Mouse (Mus musculus) intestine, postnatal 0 days (tissue): Measurements from ENCODE around the gene Naga. TPM values are rescaled to one million over a fixed set of nuclear protein-coding genes. Genes with fewer than 3 reads are reported as not detected.
A peak's percentile ranks its signal among the peaks of the same experiment; 100 is the strongest.

Experiments used
- ATAC-seq: fragments of 200-750 bp; cut with Nextera tagmentation; 2 replicates; pipeline ENCODE4 v1.8.0; 2017; ENCODE audit warnings: mild to moderate bottlenecking, moderate TSS enrichment, moderate library complexity
- H3K27ac ChIP-seq: fragments of 300-500 bp; sonication (generic); 2 replicates; pipeline ENCODE4 v1.5.1; 2014; ENCODE audit warnings: mild to moderate bottlenecking, low read depth, low read length, moderate library complexity
- H3K27me3 ChIP-seq: fragments of 300-500 bp; sonication (generic); replicated peaks from 2 replicates; pipeline ENCODE4 v1.6.1; 2014; ENCODE audit warnings: low read length, mixed read lengths; ENCODE audit not compliant: control insufficient read depth, insufficient read depth
- H3K36me3 ChIP-seq: fragments of 300-500 bp; sonication (generic); 2 replicates; pipeline ENCODE4 v1.6.1; 2014; ENCODE audit warnings: mild to moderate bottlenecking, moderate library complexity; ENCODE audit not compliant: control insufficient read depth, insufficient read depth
- H3K4me1 ChIP-seq: fragments of 300-500 bp; sonication (generic); replicated peaks from 2 replicates; pipeline ENCODE4 v1.6.1; 2014; ENCODE audit warnings: antibody characterized with exemption, low read length, mixed read lengths; ENCODE audit not compliant: control insufficient read depth, insufficient read depth
- H3K4me2 ChIP-seq: fragments of 300-500 bp; sonication (generic); replicated peaks from 2 replicates; pipeline ENCODE4 v1.6.1; 2014; ENCODE audit warnings: low read depth, mild to moderate bottlenecking, moderate library complexity
- H3K4me3 ChIP-seq: fragments of 300-500 bp; sonication (generic); 2 replicates; pipeline ENCODE4 v1.5.1; 2014; ENCODE audit warnings: low read depth, low read length
- H3K9ac ChIP-seq: fragments of 300-500 bp; sonication (generic); 2 replicates; pipeline ENCODE4 v1.6.1; 2014; ENCODE audit warnings: mild to moderate bottlenecking, low read depth, low read length
- H3K9me3 ChIP-seq: fragments of 300-500 bp; sonication (generic); 2 replicates; pipeline ENCODE4 v1.6.1; 2016; ENCODE audit warnings: mixed run types; ENCODE audit not compliant: control insufficient read depth
- CTCF ChIP-seq: sonication (generic); IDR thresholded peaks from 2 replicates; pipeline ENCODE4 v1.5.1; 2016; ENCODE audit warnings: low read depth, mild to moderate bottlenecking, control low read depth, antibody characterized with exemption, moderate library complexity
- WGBS: fragments of 180-500 bp; shearing (Covaris S2); extraction: QIAGEN DNeasy Blood & Tissue Kit; methylation state at CpG from one replicate; pipeline ENCODE4 v1.1.7; 2014; 5-methylcytosine and 5-hydroxymethylcytosine counted together
- polyA plus RNA-seq: library from polyadenylated mRNA; unstranded; fragments of >200 nt; fragmentation: Nextera tagmentation; extraction: Ambion mirVana; gene quantifications from 2 replicates; pipeline ENCODE4 v1.2.1, GENCODE M21; 2015

The Naga gene
- polyA plus RNA-seq, 1 experiment from 2014 or later, result 1,439 TPM

GRCm38 (mm10) chr15:82341036-82341501 lies 2.3 kb upstream of the Naga start:
- Histone ChIP-seq H3K4me1 (peaks cover 9% of the 10 kb centered on the region; the same call in 1 of the 2 replicates), H3K4me3 (peak overlapping the region; percentile 43), H3K9ac (peak overlapping the region; percentile 71), H3K27ac (peak overlapping the region; percentile 94), H3K9me3 (no peaks in the 10 kb centered on the region), H3K4me2 (peak overlapping the region; percentile 78), H3K36me3 (peaks cover 8% of the 10 kb centered on the region), H3K27me3 (no peaks in the 10 kb centered on the region)
- ATAC-seq, result no peak
- WGBS, result under 1% methylated on average over 40 of the region's 40 CpGs
- peak; percentile 34 for TF ChIP-seq CTCF

- H3K4me2 ChIP-seq, result peak overlapping the region; percentile 78
- WGBS, result 38% methylated on average over 21 of the region's 21 CpGs
- H3K9me3 ChIP-seq, result no peaks in the 10 kb centered on the region
- ATAC-seq, result no peak
- TF ChIP-seq CTCF, result no peak
- peaks cover 14% of the 10 kb centered on the region for H3K36me3 ChIP-seq
- no peaks in the 10 kb centered on the region for H3K27me3 ChIP-seq
- peak overlapping the region; percentile 94 for H3K27ac ChIP-seq
- peak overlapping the region; percentile 71 for H3K9ac ChIP-seq
- peaks cover 9% of the 10 kb centered on the region; the same call in 1 of the 2 replicates for H3K4me1 ChIP-seq
- H3K4me3 ChIP-seq, result peak overlapping the region; percentile 43
These were observed 1.8 kb upstream of the Naga start for GRCm38 (mm10) chr15:82340414-82341035.

GRCm38 (mm10) chr15:82339634-82340254 lies 1.0 kb upstream of the Naga start:
- H3K4me1 ChIP-seq, result peaks cover 9% of the 10 kb centered on the region; the same call in 1 of the 2 replicates
- no peaks in the 10 kb centered on the region for H3K9me3 ChIP-seq
- peak overlapping the region; percentile 78; the same call in 1 of the 2 replicates for H3K4me2 ChIP-seq
- no peak for TF ChIP-seq CTCF
- H3K27me3 ChIP-seq, result no peaks in the 10 kb centered on the region
- no peak for ATAC-seq
- H3K9ac ChIP-seq, result no peak overlapping the region
- H3K27ac ChIP-seq, result 0 out of 2 replicates have a peak overlapping the region, but pooled peaks have one; percentile 94
- H3K36me3 ChIP-seq, result peaks cover 22% of the 10 kb centered on the region
- H3K4me3 ChIP-seq, result no peak overlapping the region
- 49% methylated on average over 8 of the region's 8 CpGs for WGBS

DNA sequence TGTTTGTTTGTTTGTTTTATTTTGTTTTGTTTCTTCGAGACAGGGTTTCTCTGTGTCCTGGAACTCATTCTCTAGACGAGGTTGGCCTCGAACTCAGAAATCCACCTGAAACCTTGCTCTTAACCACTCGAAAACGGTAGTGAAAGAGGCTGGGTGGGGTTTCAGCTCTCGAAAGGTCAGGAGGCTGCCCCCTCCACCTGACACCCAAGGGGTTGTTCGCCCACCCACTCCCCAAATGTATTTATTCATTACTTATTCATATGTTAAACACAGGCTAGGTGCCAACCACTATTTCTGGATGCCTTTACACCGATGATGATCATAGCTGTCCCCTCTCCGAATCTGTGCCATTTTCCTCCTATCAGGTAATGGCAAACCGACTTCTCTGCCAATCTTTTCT lies 425 bp upstream of the Naga start:
- H3K27me3 ChIP-seq, result no peaks in the 10 kb centered on the region
- TF ChIP-seq CTCF, result no peak
- no peak for ATAC-seq
- peak overlapping the region; percentile 70 for H3K4me2 ChIP-seq
- H3K27ac ChIP-seq, result peak overlapping the region; percentile 88; the same call in 1 of the 2 replicates
- H3K9me3 ChIP-seq, result no peaks in the 10 kb centered on the region
- peaks cover 9% of the 10 kb centered on the region; the same call in 1 of the 2 replicates for H3K4me1 ChIP-seq
- peaks cover 28% of the 10 kb centered on the region for H3K36me3 ChIP-seq
- H3K9ac ChIP-seq, result 0 out of 2 replicates have a peak overlapping the region, but pooled peaks have one; percentile 57
- 54% methylated on average over 10 of the region's 10 CpGs for WGBS
- H3K4me3 ChIP-seq, result peak overlapping the region; percentile 59

DNA sequence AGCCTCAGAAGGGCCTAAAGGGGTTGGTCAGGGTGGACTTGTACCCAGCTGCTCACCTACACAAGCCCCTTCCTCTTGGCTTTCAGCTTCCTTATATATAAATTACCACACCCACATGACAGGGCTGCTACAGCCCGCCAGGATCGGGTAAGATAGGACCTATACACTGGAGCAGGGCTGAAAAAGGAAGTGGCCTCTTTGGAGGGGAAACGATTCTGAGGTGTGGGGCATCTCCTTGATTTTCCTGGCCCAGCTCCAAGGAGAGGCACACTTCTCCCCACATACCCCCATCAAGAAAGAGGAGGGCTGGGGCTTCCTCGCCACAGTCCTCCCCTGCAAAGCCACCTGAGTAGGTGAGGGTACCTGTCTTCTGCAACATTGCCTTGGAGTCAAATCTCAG lies 850 bp downstream of the Naga start:
- no peak for TF ChIP-seq CTCF
- 5% methylated on average over 4 of the region's 4 CpGs for WGBS
- peak overlapping the region; percentile 70 for H3K4me2 ChIP-seq
- peaks cover 9% of the 10 kb centered on the region; the same call in 1 of the 2 replicates for H3K4me1 ChIP-seq
- H3K9me3 ChIP-seq, result no peaks in the 10 kb centered on the region
- ATAC-seq, result no peak
- H3K36me3 ChIP-seq, result peaks cover 37% of the 10 kb centered on the region
- peak overlapping the region; percentile 59 for H3K4me3 ChIP-seq
- peak overlapping the region; percentile 57 for H3K9ac ChIP-seq
- H3K27me3 ChIP-seq, result no peaks in the 10 kb centered on the region
- peak overlapping the region; percentile 88 for H3K27ac ChIP-seq

DNA sequence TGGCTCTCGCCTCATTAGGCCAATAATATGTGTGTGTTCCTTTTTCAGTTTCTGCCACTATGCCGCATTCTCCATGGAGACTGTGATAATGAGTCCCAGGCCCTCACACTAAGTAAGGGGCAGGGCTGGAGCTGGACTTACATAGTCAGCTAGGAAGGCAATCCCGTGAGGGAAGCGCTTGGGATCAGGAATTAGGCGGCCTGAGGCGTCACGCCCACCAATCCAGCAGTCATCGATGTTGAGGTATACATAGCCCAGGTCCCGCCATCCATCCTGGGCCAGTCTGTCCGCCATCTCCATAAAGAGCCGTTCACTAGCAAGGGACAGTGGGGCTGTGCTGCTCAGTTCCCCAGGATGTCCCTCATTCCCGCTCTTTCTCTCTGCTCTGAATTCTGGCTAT lies 2.1 kb downstream of the Naga start:
- no peak for ATAC-seq
- H3K9ac ChIP-seq, result peak overlapping the region; percentile 54
- no peaks in the 10 kb centered on the region for H3K9me3 ChIP-seq
- H3K4me3 ChIP-seq, result peak overlapping the region; percentile 9
- H3K27me3 ChIP-seq, result no peaks in the 10 kb centered on the region
- TF ChIP-seq CTCF, result no peak
- peaks cover 48% of the 10 kb centered on the region for H3K36me3 ChIP-seq
- 69% methylated on average over 12 of the region's 12 CpGs for WGBS
- peaks cover 4% of the 10 kb centered on the region; the same call in 1 of the 2 replicates for H3K4me1 ChIP-seq
- peak overlapping the region; percentile 70 for H3K4me2 ChIP-seq
- peak overlapping the region; percentile 71 for H3K27ac ChIP-seq
